Mouse (Mus musculus) urinary bladder, adult 18-20 months (tissue): ENCODE measurements around the gene Tctn3.
A peak's percentile ranks its signal among the peaks of the same experiment; 100 is the strongest.
"Not testable (repeated sequence)": the region's sequence is repeated elsewhere in the genome, so short reads cannot be mapped to it uniquely, and the experiment has no call there.

Experiments
- DNase-seq, 2 experiments: peaks; one replicate each; pipeline ENCODE4 v3.0.0; 2022; ENCODE audit warnings: low spot score in 2 of 2, mixed read lengths in 2 of 2

Gene Tctn3

DNA sequence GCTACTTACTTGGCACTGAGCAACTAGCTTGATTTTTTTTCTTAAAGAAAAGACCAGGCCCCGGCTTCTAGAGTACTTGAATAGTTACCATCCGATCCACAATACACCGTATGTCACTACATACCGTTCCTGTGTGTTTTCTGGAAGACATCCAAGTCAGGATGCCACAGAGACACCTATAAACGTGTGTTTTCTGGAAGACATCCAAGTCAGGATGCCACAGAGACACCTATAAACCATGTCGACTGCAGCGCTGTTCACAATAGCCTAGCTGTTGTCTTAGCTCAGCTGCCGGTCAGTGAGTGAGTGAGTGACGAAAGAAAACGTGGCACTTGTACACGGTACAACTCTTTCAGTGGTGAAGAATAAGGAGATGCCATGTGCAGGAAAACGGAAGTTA, 13.9 kb upstream of the Tctn3 start:
- DNase-seq = no peak

DNA sequence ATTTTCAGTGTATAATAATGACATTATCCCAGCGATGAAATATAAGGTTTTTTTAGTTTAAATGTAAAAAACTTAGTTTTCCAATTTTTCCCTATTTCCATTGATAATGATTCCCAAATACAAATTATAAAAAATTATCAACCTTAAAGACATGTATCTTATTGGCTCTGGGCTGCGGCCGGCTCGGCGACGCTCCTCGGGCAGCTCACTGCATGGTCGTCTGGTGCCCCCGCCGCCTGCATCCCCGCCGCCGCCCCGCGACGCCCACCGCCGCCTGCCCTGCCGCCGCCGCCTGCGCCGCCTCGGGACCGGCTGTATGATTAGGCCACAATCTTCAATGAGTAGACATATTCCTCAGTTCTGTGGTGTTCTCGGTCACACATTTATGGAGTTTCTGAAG, 9.6 kb upstream of the Tctn3 start:
- not testable (repeated sequence) for DNase-seq

DNA sequence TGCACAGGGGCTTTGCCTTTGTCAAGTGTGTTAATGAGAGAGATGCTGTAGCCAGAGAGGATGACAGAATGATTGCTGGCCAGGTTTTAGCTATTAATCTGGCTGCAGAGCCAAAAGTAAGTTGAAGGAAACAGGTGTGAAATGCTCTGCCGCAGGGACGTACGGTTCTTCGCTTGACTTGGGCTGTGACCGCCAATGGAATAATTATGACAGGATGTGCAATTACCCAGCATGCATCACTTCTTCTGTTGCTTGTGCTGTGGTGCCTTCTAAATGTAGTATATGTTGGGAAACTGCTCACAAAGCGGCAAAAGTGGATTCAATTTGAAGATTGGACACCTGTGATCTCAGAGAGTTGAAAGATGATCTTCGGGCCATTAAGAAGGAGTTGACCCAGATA, 4.0 kb upstream of the Tctn3 start:
- DNase-seq = no peak

DNA sequence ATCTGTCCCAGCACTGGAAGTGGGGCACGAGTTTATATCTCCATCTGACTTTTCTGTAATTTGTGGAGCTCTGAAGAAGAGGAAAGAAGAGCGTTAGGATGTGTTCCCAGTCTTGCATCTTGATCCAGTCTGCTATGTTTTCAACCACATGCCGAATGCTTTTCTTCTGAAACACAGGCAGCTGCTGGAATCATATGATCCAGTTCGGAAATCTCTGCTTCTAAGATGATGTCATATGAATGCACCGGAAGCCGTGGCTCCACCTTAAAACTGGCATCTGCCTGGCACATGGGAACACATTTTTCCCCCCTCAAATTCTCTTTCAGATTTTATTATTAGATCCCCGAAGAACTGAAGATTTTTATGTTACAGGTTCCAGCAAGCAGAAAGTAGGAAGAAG, 2.8 kb upstream of the Tctn3 start:
- DNase-seq = no peak

DNA sequence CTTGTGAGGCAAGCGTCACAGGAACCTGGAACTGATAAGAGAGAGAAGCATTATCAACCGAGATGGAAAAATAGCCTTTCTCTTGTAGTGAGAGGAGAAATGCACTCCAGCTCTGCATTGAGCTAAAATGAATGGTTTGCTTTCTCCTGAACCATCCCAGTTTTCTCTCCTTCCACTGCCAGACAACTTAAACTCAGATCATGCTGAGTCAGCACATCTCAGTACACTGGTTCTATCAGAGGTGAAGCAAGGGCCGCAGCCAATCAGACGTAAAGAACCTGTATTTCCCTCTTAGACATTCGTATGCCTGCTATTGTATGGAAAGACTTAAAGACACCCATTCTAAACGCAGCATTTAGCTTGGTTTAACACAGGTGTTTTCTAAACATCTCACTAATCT, 4.4 kb downstream of the Tctn3 start:
- no peak for DNase-seq

DNA sequence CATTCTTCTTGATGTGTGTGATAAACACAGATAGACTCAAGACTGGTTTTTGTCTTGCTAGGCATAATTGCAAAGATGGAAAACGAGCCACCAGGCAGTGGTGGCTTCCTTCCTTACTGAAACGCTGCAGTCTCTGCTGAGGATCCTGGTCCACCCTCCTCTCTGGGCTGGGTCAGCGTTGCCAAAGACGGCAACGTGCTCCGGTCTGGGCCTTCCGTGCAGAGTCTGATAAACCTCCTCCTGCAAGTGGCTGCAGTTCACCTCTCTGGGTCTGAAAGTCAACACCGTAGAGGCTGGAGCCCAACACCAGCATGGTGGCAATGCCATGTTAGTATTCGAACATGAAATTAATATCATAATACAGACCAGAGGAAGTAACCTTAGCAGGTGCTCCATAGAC, 6.8 kb downstream of the Tctn3 start:
- DNase-seq = no peak

DNA sequence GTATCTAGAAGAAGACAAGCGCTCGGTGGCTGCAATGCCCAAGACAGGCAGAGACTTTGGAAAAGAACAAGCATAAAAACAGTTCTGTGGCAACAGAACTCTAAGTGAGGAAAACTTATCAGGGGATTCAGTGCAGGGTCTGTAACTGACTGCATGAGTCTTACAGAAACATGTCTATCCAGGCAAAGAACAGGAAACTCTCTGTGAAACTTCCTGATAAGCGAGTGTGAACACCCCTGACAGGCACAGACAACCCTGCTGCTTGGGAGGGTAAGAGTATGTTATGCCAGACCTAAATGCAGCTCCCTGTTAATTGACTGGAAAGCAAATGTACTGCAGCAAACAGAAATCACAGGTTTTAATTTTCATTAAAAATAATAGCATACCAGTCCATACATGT, 10.2 kb downstream of the Tctn3 start:
- no peak for DNase-seq

DNA sequence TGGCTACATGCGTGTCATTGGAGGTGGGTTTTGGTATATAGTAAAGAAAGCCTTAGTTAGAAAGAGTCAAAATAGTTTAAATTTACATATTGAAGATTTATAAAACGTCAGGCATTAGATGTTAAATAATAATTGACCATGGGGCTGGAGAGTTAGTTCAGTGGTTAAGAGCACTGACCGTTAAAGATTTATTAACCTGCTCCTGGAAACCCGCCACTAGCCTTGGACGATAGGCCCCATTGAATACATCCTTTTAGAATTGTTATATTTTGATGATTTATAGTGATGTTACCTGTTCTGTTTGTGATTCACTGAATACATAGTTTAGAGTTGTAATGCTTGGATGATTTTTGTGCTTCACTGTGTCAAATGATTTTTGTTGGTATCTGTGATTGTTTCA, 11.2 kb downstream of the Tctn3 start:
- not testable (repeated sequence) for DNase-seq

DNA sequence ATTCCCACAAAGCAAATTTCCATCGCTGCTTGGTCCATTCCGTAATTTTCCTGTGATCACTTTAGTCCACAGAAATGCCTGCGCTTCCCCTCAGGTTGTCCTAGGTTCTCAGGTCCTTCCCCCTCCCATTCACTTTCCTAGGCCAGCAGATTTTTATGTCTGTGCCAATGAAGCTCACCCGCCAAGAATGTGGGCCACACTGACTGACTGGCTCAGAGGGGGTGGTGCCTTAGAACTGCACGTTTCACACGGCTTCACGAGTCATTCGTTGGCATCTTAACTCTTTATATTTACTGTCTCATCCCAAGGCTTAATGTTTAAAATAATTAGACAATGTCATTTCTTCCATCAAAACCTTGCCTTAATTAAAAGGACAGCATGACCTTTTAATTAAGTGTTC, 16.2 kb downstream of the Tctn3 start:
- DNase-seq = no peak

DNA sequence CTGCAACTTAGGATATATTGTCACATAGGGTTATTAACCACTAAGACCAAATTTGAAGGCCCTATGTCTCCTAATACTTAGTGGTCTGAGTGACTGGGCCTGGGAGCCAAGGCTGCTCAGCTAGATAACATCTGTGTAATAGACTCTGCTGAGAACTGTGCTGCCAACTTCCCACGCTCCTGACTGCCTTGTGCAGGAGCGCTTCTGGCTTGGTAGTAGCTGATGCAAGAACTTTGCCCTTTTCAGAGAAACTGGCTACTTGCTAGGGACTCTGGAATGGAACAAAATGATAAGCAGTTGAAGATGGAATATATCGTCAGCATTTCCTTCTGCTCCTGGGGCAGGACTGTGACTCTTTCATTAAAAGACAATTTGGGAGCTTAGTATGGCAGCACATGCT, 16.8 kb downstream of the Tctn3 start:
- DNase-seq = no peak

DNA sequence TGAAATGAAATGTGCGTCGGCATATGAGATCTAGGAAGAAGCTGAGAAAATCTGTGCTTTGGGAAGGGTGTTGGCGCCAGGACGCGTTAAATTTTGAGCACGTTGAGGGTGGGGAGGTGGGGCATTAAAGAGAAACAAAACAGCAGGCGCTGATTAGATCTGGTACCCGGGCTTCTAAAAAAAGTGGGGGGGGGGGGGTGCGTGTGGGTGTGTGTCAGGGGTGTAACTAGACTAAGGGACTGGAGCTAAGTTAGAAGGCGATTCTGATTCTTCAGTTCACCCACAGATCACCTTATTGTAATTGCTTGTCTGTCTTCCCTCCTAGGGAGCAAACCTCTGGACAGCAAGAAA, 22.5 kb downstream of the Tctn3 start:
- DNase-seq = no peak

DNA sequence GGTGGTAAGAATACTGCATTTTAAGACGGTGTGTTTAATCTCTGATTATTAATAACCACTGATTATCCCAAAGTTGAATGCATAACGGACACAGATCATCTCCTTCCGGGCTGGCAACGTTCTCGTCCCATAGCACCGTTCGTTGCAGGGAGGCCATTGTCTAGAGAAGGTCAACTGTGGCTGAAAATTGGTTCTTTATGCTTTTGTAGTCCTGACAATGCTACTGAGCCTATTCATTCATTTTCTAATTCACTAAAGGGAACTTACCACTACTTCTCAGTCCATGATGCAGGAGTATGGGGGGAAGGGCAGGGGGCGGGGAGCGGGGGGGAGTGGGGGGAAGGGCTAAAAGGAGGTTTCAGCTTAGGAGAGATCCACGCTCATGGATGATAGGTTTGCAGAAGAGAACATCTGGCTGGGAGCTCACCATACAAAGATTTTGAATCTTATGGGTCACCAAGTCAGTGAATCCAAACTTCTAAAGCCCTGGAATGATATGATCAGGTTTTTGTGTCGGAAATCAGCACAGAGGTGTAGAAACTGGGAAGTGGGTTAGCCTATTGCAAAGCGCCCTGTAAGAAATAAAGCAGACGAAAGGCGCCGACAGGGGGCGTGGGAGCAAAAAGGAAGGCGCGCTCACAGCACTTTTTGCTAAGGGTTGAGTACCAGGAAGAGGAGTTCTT, 23.0 kb downstream of the Tctn3 start:
- peak; percentile 80 to 83 for DNase-seq

DNA sequence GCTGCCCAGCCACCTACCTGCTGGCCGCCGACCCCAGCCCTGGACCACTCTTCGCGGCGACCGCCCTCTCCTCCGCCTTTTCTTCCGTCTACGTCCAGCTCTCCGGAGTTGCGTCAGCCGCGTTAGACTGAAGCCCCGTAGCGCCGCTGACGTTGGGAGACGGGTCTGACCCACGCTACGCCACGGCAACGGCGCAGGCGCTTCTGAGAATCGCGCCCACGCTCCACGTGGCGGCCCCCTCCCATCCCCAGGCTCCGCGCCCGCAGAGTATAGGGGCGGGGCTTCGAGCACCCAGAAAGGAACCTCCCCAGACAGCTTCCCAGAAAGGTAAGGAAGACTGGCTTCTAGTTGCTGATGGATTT, 23.8 kb downstream of the Tctn3 start, which contains the start of gene Aldh18a1:
TSS of gene Aldh18a1 (minus strand) at position 171 of the 362 bp plus-strand sequence.
- DNase-seq = peak; percentile 85 to 88

DNA sequence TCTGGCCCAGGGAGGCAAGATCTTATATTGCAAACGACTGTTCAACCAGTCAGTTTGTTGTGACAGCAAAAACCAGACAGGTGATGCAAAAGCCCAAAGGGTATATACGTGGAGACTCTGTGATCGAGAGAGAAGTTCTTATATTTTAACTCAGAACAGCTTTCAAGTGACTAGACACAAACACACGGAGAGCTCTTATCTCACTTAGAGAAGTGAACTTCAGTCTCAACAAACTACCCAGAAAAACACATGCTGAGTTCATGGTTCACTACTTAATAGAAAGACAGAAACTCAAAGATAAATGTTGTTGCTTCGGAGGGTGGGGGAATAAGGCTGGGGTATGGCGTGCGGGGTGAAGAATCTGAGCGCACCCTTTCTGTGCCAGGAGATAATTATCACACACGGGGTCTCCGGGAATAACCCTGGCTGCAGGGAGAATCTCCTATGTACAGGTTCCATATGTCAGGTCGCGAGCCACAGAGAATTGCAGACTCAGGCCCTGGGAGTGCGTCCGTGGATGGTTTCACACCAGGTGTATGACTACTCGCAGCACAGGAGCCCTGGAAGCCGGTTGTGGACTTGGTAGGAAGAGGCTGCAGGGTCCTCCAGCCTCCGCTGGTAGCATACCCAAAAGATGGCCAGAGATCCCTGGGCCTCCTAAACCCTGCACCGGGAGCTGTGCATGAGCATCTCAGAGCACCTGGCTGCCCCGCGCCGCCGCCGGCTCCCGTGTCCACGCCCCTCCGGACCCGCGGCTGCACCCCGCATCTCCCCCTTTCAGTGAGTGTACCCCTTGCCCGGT, 24.3 kb downstream of the Tctn3 start:
- DNase-seq = no peak

DNA sequence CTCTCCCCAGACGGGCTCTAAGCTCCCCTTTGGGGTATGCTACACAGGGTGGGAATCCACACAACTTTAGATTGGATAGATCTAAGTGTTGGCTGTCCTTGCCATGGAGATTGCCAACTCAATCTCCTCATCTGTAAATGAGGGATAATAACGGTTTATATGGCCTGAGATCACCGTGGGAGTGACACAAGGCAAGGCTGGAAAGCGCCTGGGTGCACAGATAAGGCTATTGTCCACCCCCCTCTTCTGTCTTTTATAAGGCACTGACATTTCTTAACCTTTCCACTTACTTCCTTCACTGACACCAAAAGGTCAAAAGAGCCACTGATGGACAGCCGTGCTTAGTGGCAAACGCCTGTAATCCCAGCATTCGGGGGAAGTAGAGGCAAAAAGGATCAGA, 25.1 kb downstream of the Tctn3 start:
- no peak for DNase-seq

DNA sequence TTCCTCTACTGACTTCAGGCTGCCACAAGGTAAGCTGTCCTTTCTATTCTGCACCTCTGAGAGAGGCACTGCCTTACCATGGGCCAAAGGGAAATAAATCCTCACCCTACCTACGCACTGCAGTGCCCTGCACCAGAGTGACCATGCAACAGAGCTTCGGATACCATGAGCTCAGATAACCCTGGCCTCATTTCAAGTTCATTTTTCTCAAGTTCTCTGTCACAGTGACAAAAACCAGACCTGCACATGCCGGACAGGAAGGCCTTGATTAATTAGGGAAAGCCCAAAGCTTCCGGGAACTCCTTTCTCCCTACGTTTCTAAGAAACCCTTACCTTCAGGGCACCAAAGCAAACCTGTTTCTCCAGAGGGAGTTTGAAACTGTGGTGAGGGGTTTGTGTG, 30.4 kb downstream of the Tctn3 start:
- no peak for DNase-seq

DNA sequence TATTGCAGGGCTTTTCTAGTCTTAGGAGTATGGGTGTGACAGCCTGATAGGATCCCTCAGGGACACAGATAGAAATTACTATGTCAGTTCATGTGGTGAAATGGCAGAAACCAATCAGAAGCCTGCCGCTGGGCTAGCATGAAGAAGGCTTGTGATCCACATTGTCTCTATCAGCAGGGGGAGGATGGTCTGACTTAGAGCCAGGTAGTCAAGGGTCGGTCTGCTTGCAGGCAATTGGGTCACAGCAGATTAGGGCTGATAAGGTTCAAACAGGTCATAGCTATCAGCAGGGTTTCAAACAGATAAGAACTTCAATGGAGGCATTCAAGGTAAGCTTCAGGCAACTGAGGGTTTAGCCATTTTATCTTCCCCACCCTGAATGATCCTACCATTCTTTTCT, 31.1 kb downstream of the Tctn3 start:
- no peak for DNase-seq

DNA sequence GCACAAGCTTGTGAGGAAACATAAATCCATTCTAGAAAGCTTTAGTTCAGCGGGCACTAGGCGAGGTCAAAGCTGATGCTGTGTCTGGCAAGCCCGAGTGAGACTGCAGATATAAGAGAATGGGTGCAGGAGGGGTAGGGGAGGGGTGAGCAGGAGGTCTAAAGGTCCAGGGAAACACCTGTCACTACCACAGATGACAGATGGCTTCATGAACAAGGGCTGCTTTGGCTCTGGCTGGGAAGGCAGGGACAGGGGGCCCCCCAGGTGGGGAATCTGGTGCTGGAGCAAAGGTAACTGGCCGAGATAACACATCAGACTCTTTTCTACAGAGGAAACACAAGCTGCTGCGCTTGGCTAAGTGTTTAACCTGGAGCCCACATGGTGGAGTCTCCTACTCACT, 36.6 kb downstream of the Tctn3 start:
- DNase-seq = no peak

DNA sequence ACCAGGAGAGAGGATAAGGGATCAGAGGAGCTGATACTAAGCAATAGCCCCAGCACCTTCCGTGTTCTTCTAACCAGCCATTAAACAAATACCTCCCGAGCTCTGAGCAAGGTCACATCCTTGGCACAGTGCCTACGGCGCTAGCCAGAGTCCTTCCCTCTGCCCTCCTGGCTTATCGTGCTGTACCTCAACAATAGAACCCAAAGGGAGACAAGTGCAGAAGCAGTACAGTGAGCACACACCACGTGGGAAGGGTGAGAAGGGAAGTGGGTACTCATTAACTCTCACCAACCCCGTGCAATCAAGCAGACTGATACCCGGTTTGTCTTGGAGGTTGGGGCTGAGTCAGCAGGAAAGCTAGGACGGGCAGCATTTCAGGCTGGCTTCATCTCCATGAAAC, 41.3 kb downstream of the Tctn3 start:
- no peak for DNase-seq

DNA sequence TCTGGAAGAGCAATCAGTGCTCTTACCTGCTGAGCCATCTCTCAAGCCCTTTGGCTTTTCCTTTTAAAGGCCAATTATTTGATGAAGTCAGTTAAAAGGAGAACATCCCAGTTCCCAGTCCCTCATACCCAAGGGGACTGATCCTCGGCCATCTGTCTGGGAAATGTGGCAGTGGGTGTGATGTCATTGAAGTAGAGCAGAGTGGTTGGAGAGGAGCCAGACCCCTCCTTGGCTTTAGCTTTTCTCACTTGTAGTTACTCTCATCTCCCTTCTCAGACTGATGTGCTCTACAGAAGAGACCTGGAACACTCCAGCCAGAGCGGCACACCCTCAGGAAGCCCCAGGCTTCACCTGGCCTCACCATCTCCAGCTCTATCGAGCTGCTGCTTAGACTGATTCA, 44.4 kb downstream of the Tctn3 start:
- DNase-seq = no peak

DNA sequence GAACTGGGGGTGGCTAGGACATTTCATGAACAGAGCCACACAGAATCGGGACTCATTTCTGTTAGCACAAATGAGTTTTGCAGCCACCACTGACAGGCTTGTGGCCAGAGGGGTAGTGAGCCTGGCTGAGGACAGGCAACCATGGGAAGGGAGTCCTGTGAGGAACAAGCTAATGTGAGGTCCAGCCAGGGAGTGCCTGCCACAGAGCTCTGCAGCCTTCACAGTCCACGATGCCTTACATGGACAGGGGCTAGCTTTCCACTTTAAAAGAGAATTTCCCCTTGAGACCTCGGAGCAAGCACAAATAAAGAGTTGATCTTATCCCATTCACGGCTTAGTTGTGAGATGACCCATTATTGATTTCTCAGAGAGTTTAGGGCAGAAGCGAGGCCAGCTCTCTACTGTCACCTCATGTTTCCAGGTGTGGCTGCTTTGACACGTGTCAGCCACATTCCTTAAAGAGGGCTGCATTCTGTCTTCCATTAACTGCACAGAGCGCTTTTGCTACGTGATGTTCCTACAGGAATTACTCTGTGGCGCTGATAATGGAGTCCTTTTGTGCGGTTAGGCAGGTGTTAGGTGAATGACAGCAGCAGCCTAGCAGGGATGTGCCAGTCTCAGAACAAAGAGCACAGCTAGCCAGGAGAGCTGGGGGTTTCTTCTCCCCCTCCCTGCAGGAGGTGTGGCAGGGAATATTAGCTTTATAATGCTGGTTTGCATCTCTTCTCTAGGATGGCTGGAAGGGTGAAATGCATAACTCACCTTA, 48.0 kb downstream of the Tctn3 start:
- no peak for DNase-seq

DNA sequence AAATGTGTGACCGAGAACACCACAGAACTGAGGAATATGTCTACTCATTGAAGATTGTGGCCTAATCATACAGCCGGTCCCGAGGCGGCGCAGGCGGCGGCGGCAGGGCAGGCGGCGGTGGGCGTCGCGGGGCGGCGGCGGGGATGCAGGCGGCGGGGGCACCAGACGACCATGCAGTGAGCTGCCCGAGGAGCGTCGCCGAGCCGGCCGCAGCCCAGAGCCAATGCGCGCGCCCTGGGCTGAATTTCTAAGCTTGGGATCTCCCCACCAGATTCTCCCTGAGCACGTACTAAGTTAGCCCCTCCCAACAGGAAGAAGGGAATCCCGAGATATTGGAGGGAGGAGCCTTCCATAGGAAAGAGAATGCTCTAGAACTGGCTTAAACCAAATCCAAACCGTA, 50.5 kb downstream of the Tctn3 start:
- DNase-seq = not testable (repeated sequence)

DNA sequence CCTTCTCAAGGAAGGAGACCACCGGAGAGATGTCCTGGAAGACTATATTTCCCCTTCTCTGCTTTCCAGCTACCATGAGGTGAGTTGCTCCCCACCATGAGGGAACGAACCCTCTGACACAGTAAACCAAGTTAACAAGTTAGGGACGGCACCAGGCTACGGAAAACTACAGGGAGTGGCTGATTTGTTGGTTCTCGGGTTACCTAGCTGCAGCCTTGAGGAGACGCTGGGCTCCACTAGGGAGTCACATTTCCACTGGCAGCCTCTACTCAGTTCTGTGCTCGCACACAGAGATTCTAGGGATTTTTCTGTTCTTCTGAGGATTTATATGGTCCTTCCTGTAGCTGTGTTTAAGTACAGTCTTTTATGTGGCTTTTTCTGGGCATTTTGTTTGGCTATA, 56.0 kb downstream of the Tctn3 start:
- no peak for DNase-seq
